Mouse (Mus musculus) heart, adult 2 months (tissue): ENCODE data around the gene Adcy7. TPM values are rescaled to one million over a fixed set of nuclear protein-coding genes. Genes with fewer than 3 reads are reported as not detected.

Experiments
- DNase-seq, 2 experiments: peaks; one replicate each; pipeline ENCODE4 v3.0.0; 2021
- H3K27ac ChIP-seq: fragments of 200-600 bp; 2 replicates; pipeline ENCODE4 v1.8.1; 2022
- H3K27me3 ChIP-seq: fragments of 200-500 bp; 2 replicates; pipeline ENCODE4 v1.6.1; 2012; ENCODE audit warnings: mild to moderate bottlenecking, low read length, inconsistent platforms, mixed read lengths; ENCODE audit not compliant: control insufficient read depth, insufficient read depth
- H3K36me3 ChIP-seq: fragments of 200-500 bp; 2 replicates; pipeline ENCODE4 v1.6.1; 2012; ENCODE audit warnings: low read length, inconsistent platforms; ENCODE audit not compliant: control insufficient read depth, insufficient read depth
- H3K4me1 ChIP-seq: fragments of 200-500 bp; 2 replicates; pipeline ENCODE4 v1.6.1; 2011; ENCODE audit warnings: low read length; ENCODE audit not compliant: control insufficient read depth, insufficient read depth
- H3K4me3 ChIP-seq: fragments of 200-600 bp; 2 replicates; pipeline ENCODE4 v1.8.1; 2022
- H3K79me2 ChIP-seq: fragments of 200-500 bp; replicated peaks from 2 replicates; pipeline ENCODE4 v1.6.1; 2012; ENCODE audit warnings: mild to moderate bottlenecking, inconsistent platforms, low read length, moderate library complexity, mixed read lengths; ENCODE audit not compliant: control insufficient read depth, insufficient read depth
- H3K9ac ChIP-seq: fragments of 200-500 bp; 2 replicates; pipeline ENCODE4 v1.6.1; 2012; ENCODE audit warnings: low read depth, mild to moderate bottlenecking, control low read depth, inconsistent platforms, low read length, mixed read lengths
- CTCF ChIP-seq: fragments of 200-600 bp; IDR thresholded peaks from 2 replicates; pipeline ENCODE4 v1.8.1; 2022; ENCODE audit warnings: antibody characterized with exemption, mild to moderate bottlenecking, moderate library complexity
- EP300 ChIP-seq: fragments of 200-500 bp; IDR thresholded peaks from 2 replicates; pipeline ENCODE4 v1.6.1; 2011; ENCODE audit warnings: low read depth, low read length, control low read depth; ENCODE audit not compliant: insufficient read depth
- POLR2A ChIP-seq: fragments of 200-500 bp; IDR thresholded peaks from 2 replicates; pipeline ENCODE4 v1.6.1; 2011; ENCODE audit warnings: mild to moderate bottlenecking, low read depth, low read length, control low read depth; ENCODE audit not compliant: insufficient read depth
- WGBS: fragments of 180-500 bp; shearing (Covaris S2); methylation state at CpG from one replicate; pipeline ENCODE4 v1.1.7; 2018; 5-methylcytosine and 5-hydroxymethylcytosine counted together
- intact Hi-C: fragments of 180-260 bp; cut with DNase I; formaldehyde crosslinking; loops from one replicate; pipeline ENCODE4 v1.15.1; 2025
- long read RNA-seq: library from polyadenylated mRNA; stranded (forward); transcript quantifications from one replicate; pipeline ENCODE4 v2.0.0, GENCODE M21; 2021
- polyA plus RNA-seq: library from polyadenylated mRNA; depleted of rRNA; stranded (reverse); fragments of >200 nt; gene quantifications from 2 replicates; pipeline ENCODE4 v1.2.3, GENCODE M21; 2012; rRNA removed
- total RNA-seq, 2 experiments: library from RNA; stranded (reverse); gene quantifications; 2 replicates each; pipeline ENCODE4 v1.2.3; 2021

The Adcy7 gene
- 1 to 10 TPM; 5.9 to 7.6 TPM for total RNA-seq
- 10.5 and 11.8 TPM in 2 replicates for polyA plus RNA-seq
- long read RNA-seq, full-length matches to known transcripts = 2 of 5 reads
- long read RNA-seq, partial matches to known transcripts = 2 of 5 reads
- long read RNA-seq, other reads (novel, unspliced or antisense) = 1 of 5 reads

- Histone ChIP-seq H3K36me3 (no peaks in the 10 kb centered on the region), H3K27me3 (peaks cover 5% of the 10 kb centered on the region), H3K27ac (peak within 1 kb of the TSS; percentile 36), H3K79me2 (no peaks in the 10 kb centered on the region), H3K4me1 (no peaks in the 10 kb centered on the region), H3K9ac (peak within 1 kb of the TSS; percentile 79), H3K4me3 (peak within 1 kb of the TSS; percentile 48)
- DNase-seq = peak; percentile 79 to 83
- intact Hi-C loops = loop anchor here (2.0 to 5.0 kb wide), 2 partner anchors 35 to 86 kb away; no protein-coding TSS in a partner anchor
- peak; percentile 73 for TF ChIP-seq CTCF
- TF ChIP-seq POLR2A = no peak
- TF ChIP-seq EP300 = no peak
- WGBS = 5% methylated on average over 64 of the region's 64 CpGs
Measured at GRCm38 (mm10) chr8:88272231-88273050, at the start of gene Adcy7. TSS of gene Adcy7 (plus strand) at chr8:88272403.

- H3K36me3 ChIP-seq = peaks cover 7% of the 10 kb centered on the region
- no peak for TF ChIP-seq CTCF
- TF ChIP-seq POLR2A = no peak
- no peak for TF ChIP-seq EP300
- 80% methylated on average over 5 of the region's 5 CpGs for WGBS
- no peak overlapping the region for H3K4me3 ChIP-seq
- H3K9ac ChIP-seq = no peak overlapping the region
- no peak for DNase-seq
- H3K27ac ChIP-seq = no peak overlapping the region
- H3K79me2 ChIP-seq = peaks cover 7% of the 10 kb centered on the region
- peaks cover 13% of the 10 kb centered on the region for H3K4me1 ChIP-seq
- H3K27me3 ChIP-seq = no peaks in the 10 kb centered on the region
- intact Hi-C loops = no loop called here
Measured at GRCm38 (mm10) chr8:88225358-88225757, 46.8 kb upstream of the Adcy7 start.

- DNase-seq = peak in 1 of 2 experiments; percentile 10
- H3K36me3 ChIP-seq = peaks cover 6% of the 10 kb centered on the region
- TF ChIP-seq EP300 = no peak
- TF ChIP-seq POLR2A = no peak
- no peak for TF ChIP-seq CTCF
- no peak overlapping the region; the same call in 1 of the 2 replicates for H3K27ac ChIP-seq
- H3K79me2 ChIP-seq = peaks cover 7% of the 10 kb centered on the region
- H3K4me1 ChIP-seq = peaks cover 13% of the 10 kb centered on the region
- H3K9ac ChIP-seq = no peak overlapping the region
- H3K27me3 ChIP-seq = no peaks in the 10 kb centered on the region
- no peak overlapping the region for H3K4me3 ChIP-seq
- intact Hi-C loops = no loop called here
- WGBS = 49% methylated on average over 6 of the region's 6 CpGs
Measured at GRCm38 (mm10) chr8:88227851-88228250, 44.4 kb upstream of the Adcy7 start.

- H3K9ac ChIP-seq = no peak overlapping the region
Measured at GRCm38 (mm10) chr8:88228286-88228685, 43.9 kb upstream of the Adcy7 start.

GRCm38 (mm10) chr8:88228800-88229199, 43.4 kb upstream of the Adcy7 start:
- TF ChIP-seq EP300 = no peak
- TF ChIP-seq CTCF = 0 out of 2 replicates have a peak, but pooled peaks have one; percentile 8
- no peak for TF ChIP-seq POLR2A
- H3K27ac ChIP-seq = no peak overlapping the region; the same call in 1 of the 2 replicates
- peaks cover 6% of the 10 kb centered on the region for H3K36me3 ChIP-seq

More at GRCm38 (mm10) chr8:88228286-88228685, 43.9 kb upstream of the Adcy7 start:
- Histone ChIP-seq H3K27ac (no peak overlapping the region; the same call in 1 of the 2 replicates), H3K4me1 (peaks cover 13% of the 10 kb centered on the region), H3K36me3 (peaks cover 6% of the 10 kb centered on the region), H3K4me3 (no peak overlapping the region), H3K79me2 (peaks cover 7% of the 10 kb centered on the region), H3K27me3 (no peaks in the 10 kb centered on the region)
- no peak for DNase-seq
- intact Hi-C loops = no loop called here
- 24% methylated on average over 1 of the region's 1 CpGs for WGBS
- TF ChIP-seq POLR2A = no peak

GRCm38 (mm10) chr8:88236666-88237065, 35.5 kb upstream of the Adcy7 start:
- no peak for TF ChIP-seq CTCF
- no peak for TF ChIP-seq POLR2A
- no peak for TF ChIP-seq EP300
- Histone ChIP-seq H3K4me3 (no peak overlapping the region), H3K4me1 (peaks cover 6% of the 10 kb centered on the region), H3K27me3 (no peaks in the 10 kb centered on the region), H3K79me2 (peaks cover 8% of the 10 kb centered on the region), H3K36me3 (peaks cover 3% of the 10 kb centered on the region), H3K9ac (no peak overlapping the region), H3K27ac (no peak overlapping the region)
- intact Hi-C loops = no loop called here
- no peak for DNase-seq
- 80% methylated on average over 2 of the region's 2 CpGs for WGBS

More at GRCm38 (mm10) chr8:88228800-88229199, 43.4 kb upstream of the Adcy7 start:
- Histone ChIP-seq H3K4me3 (no peak overlapping the region), H3K79me2 (peaks cover 7% of the 10 kb centered on the region), H3K4me1 (peaks cover 13% of the 10 kb centered on the region), H3K9ac (no peak overlapping the region), H3K27me3 (no peaks in the 10 kb centered on the region)
- intact Hi-C loops = no loop called here
- DNase-seq = no peak
- 9% methylated on average over 1 of the region's 1 CpGs for WGBS
